Mouse (Mus musculus): ENCODE measurements around the gene Crygs. TPM values are rescaled to one million over a fixed set of nuclear protein-coding genes. Genes with fewer than 3 reads are reported as not detected.

The Crygs gene
- not detected in 2 replicates for polyA plus RNA-seq (2012; rRNA removed)

GRCm38 (mm10) chr16:22811477-22811876 is at the start of gene Crygs:
Gene Crygs (minus strand): TSS chr16:22811577.

GRCm38 (mm10) chr16:22857431-22858113 is 46.2 kb upstream of the Crygs start, which contains the start of the genes Tbccd1 and Dnajb11:
Gene Tbccd1 (minus strand): TSS chr16:22857669.
Gene Dnajb11 (plus strand): TSS chr16:22857845.

Other genes with a start within 250 kb of the Crygs start
- gene Dgkg, start 154.4 kb downstream of the Crygs start, polyA plus RNA-seq (2012; rRNA removed) = 0.53 and 0.60 TPM in 2 replicates
- 19.9 and 21.8 TPM in 2 replicates for gene Tbccd1, start 46.1 kb upstream of the Crygs start, polyA plus RNA-seq (2012; rRNA removed)
- 40.6 and 47.6 TPM in 2 replicates for gene Dnajb11, start 46.3 kb upstream of the Crygs start, polyA plus RNA-seq (2012; rRNA removed)
- gene Ahsg, start 79.7 kb upstream of the Crygs start, polyA plus RNA-seq (2012; rRNA removed) = 0.07 and 0.19 TPM in 2 replicates
- 0.04 and 0.08 TPM in 2 replicates for gene Fetub, start 106.8 kb upstream of the Crygs start, polyA plus RNA-seq (2012; rRNA removed)
- 0.05 and 0.08 TPM in 2 replicates for gene Hrg, start 139.5 kb upstream of the Crygs start, polyA plus RNA-seq (2012; rRNA removed)
- gene Kng2, start 217.9 kb upstream of the Crygs start, polyA plus RNA-seq (2012; rRNA removed) = 0.04 and 0.08 TPM in 2 replicates
- 0.04 and 0.08 TPM in 2 replicates for gene Kng1, start 246.3 kb upstream of the Crygs start, polyA plus RNA-seq (2012; rRNA removed)